In genomic region chr1:156641808-156642207, GRCm38 (mm10) we compare ENCODE assay signal across 28 mouse cellular contexts. TPM values are rescaled to one million over a fixed set of nuclear protein-coding genes. Genes with fewer than 3 reads are reported as not detected.
DNase-seq lines count a peak whose midpoint lies in the region; ATAC-seq and TF ChIP-seq lines count a peak whose summit lies in the region.
"Had no signal": no experiment of that assay in that cellular context is flagged by ENCODE, and none has a peak within 500 bp of the region (broad histone marks: within the 10 kb centered on the region; RNA-seq: fewer than 3 reads in every experiment).

No protein-coding gene starts in this region.

- DNase-seq in heart, adult 11 months: peak; percentile 82
- DNase-seq in heart, postnatal 10 days: no peak
- peak; percentile 54 for DNase-seq in MEL (ENCODE audit: low read depth, low spot score)
- DNase-seq in adrenal gland, postnatal 36 days: no peak
- no peak for DNase-seq in thymus, adult 18-20 months
- no peak for DNase-seq in layer of hippocampus, adult 9-11 months
- DNase-seq: adrenal gland, adult 8-10 months; cerebellum, adult 9-10 months; gastrocnemius, postnatal 25 days; heart, adult 2 months; kidney, postnatal 4 days; layer of hippocampus, postnatal 36 days; lung, postnatal 36 days; retina, postnatal 1 day; right cerebral cortex, postnatal 14 days; thymus, postnatal 25 days had no signal

- no peak overlapping the region for H3K4me3 ChIP-seq in MEL (ENCODE audit: control insufficient read depth in 1 of 2, insufficient read depth in 1 of 2, low read depth in 2 of 2, low read length in 2 of 2)
- H3K4me3 ChIP-seq: embryonic facial prominence, embryonic 13.5 days; forebrain, embryonic 13.5 days; heart, adult 2 months; heart, embryonic 12.5 days; megakaryocyte, embryonic 14.5 days; midbrain, embryonic 13.5 days; neural tube, embryonic 13.5 days; stomach, embryonic 15.5 days had no signal

- peak; percentile 43 to 52; a peak in 2 of 4 replicates for TF ChIP-seq EP300 in MEL (IDR thresholded peaks at IDR 0.05; ENCODE audit: low read depth in 1 of 2, low read length in 2 of 2)

- H3K9me3 ChIP-seq in MEL (replicated peaks; ENCODE audit: insufficient read depth, low read length): no peaks in the 10 kb centered on the region
- H3K9me3 ChIP-seq: embryonic facial prominence, embryonic 13.5 days; forebrain, embryonic 13.5 days; heart, embryonic 12.5 days; megakaryocyte, embryonic 14.5 days; midbrain, embryonic 13.5 days; neural tube, embryonic 13.5 days; stomach, embryonic 15.5 days had no signal

- no peak for TF ChIP-seq RAD21 in MEL (IDR thresholded peaks at IDR 0.05; ENCODE audit: low read depth, low read length)

- 0 out of 2 replicates have a peak, but pooled peaks have one; percentile 20 for ATAC-seq in granulocyte monocyte progenitor cell, adult 5-6 weeks (replicated peaks; ENCODE audit: poor library complexity, severe bottlenecking)
- ATAC-seq in megakaryocyte progenitor cell, adult 5-6 weeks (replicated peaks; ENCODE audit: poor library complexity): peak; percentile 82
- ATAC-seq: forebrain, embryonic 13.5 days; intestine, postnatal 0 days; midbrain, embryonic 13.5 days had no signal

- H3K27me3 ChIP-seq in MEL (ENCODE audit: control insufficient read depth in 1 of 2, insufficient read depth in 2 of 2, low read length in 2 of 2): no peaks in the 10 kb centered on the region
- H3K27me3 ChIP-seq: embryonic facial prominence, embryonic 13.5 days; forebrain, embryonic 13.5 days; heart, embryonic 12.5 days; megakaryocyte, embryonic 14.5 days; midbrain, embryonic 13.5 days; neural tube, embryonic 13.5 days; stomach, embryonic 15.5 days had no signal

- H3K27ac ChIP-seq in MEL (ENCODE audit: control insufficient read depth, low read depth, low read length): no peak overlapping the region
- H3K27ac ChIP-seq: embryonic facial prominence, embryonic 13.5 days; forebrain, embryonic 13.5 days; heart, adult 2 months; hindbrain, embryonic 14.5 days; kidney, postnatal 0 days; midbrain, embryonic 13.5 days; neural tube, embryonic 13.5 days; stomach, embryonic 15.5 days had no signal

- intact Hi-C loops in heart, postnatal 10 days (cut with DNase I): no loop called here

- H3K36me3 ChIP-seq in MEL (ENCODE audit: control insufficient read depth in 1 of 2, insufficient read depth in 2 of 2, low read length in 2 of 2): peaks cover 7 to 12% of the 10 kb centered on the region in 2 experiments

- no peaks in the 10 kb centered on the region for H3K79me2 ChIP-seq in MEL (ENCODE audit: control insufficient read depth, insufficient read depth, low read length, poor library complexity)

- peaks cover 0 to 12% of the 10 kb centered on the region in 2 experiments; a peak in 3 of 4 replicates for H3K4me1 ChIP-seq in MEL (ENCODE audit: control insufficient read depth in 1 of 2, insufficient read depth in 2 of 2, low read length in 2 of 2)
- H3K4me1 ChIP-seq: heart, embryonic 12.5 days; stomach, embryonic 15.5 days had no signal

- no peak overlapping the region for H3K9ac ChIP-seq in MEL (ENCODE audit: control insufficient read depth, low read depth, low read length, poor library complexity, severe bottlenecking)
- H3K9ac ChIP-seq: embryonic facial prominence, embryonic 13.5 days; forebrain, embryonic 13.5 days; heart, embryonic 12.5 days; hindbrain, embryonic 14.5 days; midbrain, embryonic 13.5 days; neural tube, embryonic 13.5 days; stomach, embryonic 15.5 days had no signal

- no peak for TF ChIP-seq CTCF in MEL (IDR thresholded peaks at IDR 0.05 in 2 of 3, conservative IDR thresholded peaks at IDR 0.05 in 1 of 3; ENCODE audit: control insufficient read depth in 1 of 3, insufficient read depth in 1 of 3, low read depth in 2 of 3, low read length in 3 of 3, poor library complexity in 1 of 3, severe bottlenecking in 1 of 3)

- TF ChIP-seq POLR2A in MEL (IDR thresholded peaks at IDR 0.05; ENCODE audit: control insufficient read depth in 1 of 2, insufficient read depth in 1 of 2, low read depth in 1 of 2, low read length in 2 of 2, poor library complexity in 1 of 2): no peak

TF ChIP-seq in MEL, 35 proteins besides CTCF, POLR2A, EP300 and RAD21:
- TF ChIP-seq ZC3H11A (IDR thresholded peaks at IDR 0.05; ENCODE audit: low read depth, low read length) (no peak), MEF2A (IDR thresholded peaks at IDR 0.05; ENCODE audit: extremely low read depth, insufficient replicate concordance, low read depth, low read length, poor library complexity, severe bottlenecking) (no peak), MYB (IDR thresholded peaks at IDR 0.05; ENCODE audit: low read depth, low read length) (no peak), CHD1 (IDR thresholded peaks at IDR 0.05; ENCODE audit: low read depth, low read length) (no peak), POLR2AphosphoS5 (IDR thresholded peaks at IDR 0.05; ENCODE audit: borderline replicate concordance, low read depth, low read length) (no peak), MAFK (IDR thresholded peaks at IDR 0.05; ENCODE audit: borderline replicate concordance, low read depth, low read length) (no peak), ZMIZ1 (IDR thresholded peaks at IDR 0.05; ENCODE audit: low read depth, low read length) (no peak), USF1 (IDR thresholded peaks at IDR 0.05; ENCODE audit: low read depth, low read length) (no peak), TAL1 (IDR thresholded peaks at IDR 0.05; ENCODE audit: low read length) (peak; percentile 23; the same call in 1 of the 2 replicates), SIN3A (IDR thresholded peaks at IDR 0.05; ENCODE audit: low read length) (peak; percentile 65), ZKSCAN1 (IDR thresholded peaks at IDR 0.05; ENCODE audit: low read depth, low read length) (no peak), RCOR1 (IDR thresholded peaks at IDR 0.05; ENCODE audit: low read depth, low read length) (peak; percentile 50; the same call in 1 of the 2 replicates), MAZ (IDR thresholded peaks at IDR 0.05; ENCODE audit: low read depth, low read length) (no peak), USF2 (IDR thresholded peaks at IDR 0.05; ENCODE audit: borderline replicate concordance in 1 of 2, insufficient read depth in 1 of 2, low read depth in 1 of 2, low read length in 2 of 2) (no peak), ZNF384 (IDR thresholded peaks at IDR 0.05; ENCODE audit: low read depth, low read length) (no peak), MYC (IDR thresholded peaks at IDR 0.05; ENCODE audit: low read depth, low read length) (no peak), TCF12 (IDR thresholded peaks at IDR 0.05; ENCODE audit: low read depth, low read length) (peak; percentile 71), E2F4 (IDR thresholded peaks at IDR 0.05; ENCODE audit: borderline replicate concordance, low read depth, low read length) (no peak), GATA1 (IDR thresholded peaks at IDR 0.05; ENCODE audit: low read depth, low read length) (peak; percentile 84), POLR2AphosphoS2 (IDR thresholded peaks at IDR 0.05; ENCODE audit: low read length) (no peak), ELF1 (IDR thresholded peaks at IDR 0.05; ENCODE audit: low read depth, low read length) (no peak), TBP (IDR thresholded peaks at IDR 0.05; ENCODE audit: low read depth, low read length) (no peak), GABPA (IDR thresholded peaks at IDR 0.05; ENCODE audit: low read depth, low read length) (no peak), ETS1 (IDR thresholded peaks at IDR 0.05; ENCODE audit: low read depth, low read length) (peak; percentile 90), CHD2 (IDR thresholded peaks at IDR 0.05; ENCODE audit: low read length) (no peak), BHLHE40 (IDR thresholded peaks at IDR 0.05; ENCODE audit: borderline replicate concordance, low read depth, low read length) (no peak), UBTF (IDR thresholded peaks at IDR 0.05; ENCODE audit: borderline replicate concordance, insufficient read depth, low read depth, low read length) (no peak), NRF1 (IDR thresholded peaks at IDR 0.05; ENCODE audit: insufficient read depth, low read depth, low read length, poor library complexity, severe bottlenecking) (no peak), HCFC1 (IDR thresholded peaks at IDR 0.05; ENCODE audit: low read depth, low read length) (no peak), MXI1 (IDR thresholded peaks at IDR 0.05; ENCODE audit: low read depth, low read length) (no peak)
TF ChIP-seq in MEL: peak in this region for 6.

RNA-seq across cellular contexts. Expression of gene Tor3a, which starts 32.3 kb away (rescaled TPM):
- total RNA-seq in heart, postnatal 10 days (2021): 10 to 100 TPM; 11.2 to 14.3 TPM
- total RNA-seq in MEL (2012; rRNA removed): 6.7 and 7.1 TPM in 2 replicates
- 1 to 10 TPM in 1 of 2 experiments, not detected in 1; 9.4 TPM for polyA plus RNA-seq in MEL (2012; ENCODE audit: insufficient read depth in 1 of 2, insufficient read length in 2 of 2, low read depth in 1 of 2, low replicate concordance in 2 of 2, missing spikeins in 1 of 2)
- total RNA-seq in granulocyte monocyte progenitor cell, adult 5-6 weeks (2014; fragmentation: Nextera tagmentation): 35.6 and 40.0 TPM in 2 replicates
- 33.5 and 33.6 TPM in 2 replicates for total RNA-seq in granulocyte monocyte progenitor cell, adult 5-6 weeks (2017)
- 15.4 and 17.0 TPM in 2 replicates for total RNA-seq in megakaryocyte progenitor cell, adult 5-6 weeks (2015)
- 22.6 and 24.6 TPM in 2 replicates for total RNA-seq in megakaryocyte progenitor cell, adult 5-6 weeks (2017)
- 10 to 100 TPM; 17.9 to 20.5 TPM for total RNA-seq in adrenal gland, postnatal 36 days (2021)

Comparison
In these comparisons a context has a peak if more than half of its experiments do, and no peak if none do; other contexts are left out.
1. DNase-seq: peak in heart, adult 11 months (single experiment) and MEL (single experiment); none in heart, postnatal 10 days (0 of 2), adrenal gland, postnatal 36 days (0 of 2), thymus, adult 18-20 months (0 of 2) and layer of hippocampus, adult 9-11 months (single experiment).